Mouse (Mus musculus) lung, embryonic 14.5 days (tissue): ENCODE results near the gene Rora. TPM values are rescaled to one million over a fixed set of nuclear protein-coding genes. Genes with fewer than 3 reads are reported as not detected.

Experiments used
- ATAC-seq: fragments of 200-750 bp; cut with Nextera tagmentation; 2 replicates; pipeline ENCODE4 v1.8.0; 2017; ENCODE audit warnings: mild to moderate bottlenecking, moderate TSS enrichment, moderate library complexity; ENCODE audit not compliant: insufficient read depth
- DNase-seq: peaks from one replicate; pipeline ENCODE4 v3.0.0-alpha.2; 2015
- H3K27ac ChIP-seq: fragments of 300-500 bp; sonication (generic); 2 replicates; pipeline ENCODE4 v1.5.1; 2014; ENCODE audit warnings: low read depth, mild to moderate bottlenecking, moderate library complexity
- H3K27me3 ChIP-seq: fragments of 300-500 bp; sonication (generic); 2 replicates; pipeline ENCODE4 v1.6.1; 2014; ENCODE audit warnings: low read length, control low read depth; ENCODE audit not compliant: insufficient read depth
- H3K36me3 ChIP-seq: fragments of 300-500 bp; sonication (generic); 2 replicates; pipeline ENCODE4 v1.6.1; 2014; ENCODE audit warnings: control low read depth; ENCODE audit not compliant: insufficient read depth
- H3K4me1 ChIP-seq: fragments of 300-500 bp; sonication (generic); 2 replicates; pipeline ENCODE4 v1.6.1; 2014; ENCODE audit warnings: antibody characterized with exemption, control low read depth; ENCODE audit not compliant: insufficient read depth
- H3K4me2 ChIP-seq: fragments of 300-500 bp; sonication (generic); 2 replicates; pipeline ENCODE4 v1.6.1; 2014; ENCODE audit warnings: mild to moderate bottlenecking
- H3K4me3 ChIP-seq: fragments of 300-500 bp; sonication (generic); 2 replicates; pipeline ENCODE4 v1.5.1; 2014; ENCODE audit warnings: low read depth, low read length
- H3K9ac ChIP-seq: fragments of 300-500 bp; sonication (generic); 2 replicates; pipeline ENCODE4 v1.6.1; 2014
- H3K9me3 ChIP-seq: fragments of 300-500 bp; sonication (generic); 2 replicates; pipeline ENCODE4 v1.6.1; 2016; ENCODE audit warnings: low read depth, low read length, control low read depth
- CTCF ChIP-seq: IDR thresholded peaks from 2 replicates; pipeline ENCODE4 v1.5.1; 2016; ENCODE audit warnings: antibody characterized with exemption, low read depth
- WGBS: fragments of 180-500 bp; shearing (Covaris S2); extraction: QIAGEN DNeasy Blood & Tissue Kit; methylation state at CpG from one replicate; pipeline ENCODE4 v1.1.7; 2014; 5-methylcytosine and 5-hydroxymethylcytosine counted together
- polyA plus RNA-seq: library from polyadenylated mRNA; unstranded; fragments of >200 nt; fragmentation: Nextera tagmentation; extraction: Ambion mirVana; gene quantifications from 2 replicates; pipeline ENCODE4 v1.2.1, GENCODE M21; 2014

Rora gene
- polyA plus RNA-seq, 1 experiment from 2014 or later, result 5.9 TPM

- Histone ChIP-seq H3K4me2 (no peak overlapping the region), H3K9ac (no peak overlapping the region), H3K36me3 (no peaks in the 10 kb centered on the region), H3K27me3 (no peaks in the 10 kb centered on the region), H3K27ac (no peak overlapping the region), H3K4me1 (no peaks in the 10 kb centered on the region), H3K9me3 (no peaks in the 10 kb centered on the region), H3K4me3 (no peak overlapping the region)
- WGBS, result 70% methylated on average over 6 of the region's 6 CpGs
- DNase-seq, result no peak
- no peak for TF ChIP-seq CTCF
- no peak for ATAC-seq
These were observed 700.6 kb downstream of the Rora start for GRCm38 (mm10) chr9:69354228-69354627.

- WGBS, result 17% methylated on average over 3 of the region's 3 CpGs
- DNase-seq, result peak; percentile 85
These were observed 704.2 kb downstream of the Rora start for GRCm38 (mm10) chr9:69357834-69358233.

GRCm38 (mm10) chr9:69358797-69359196 lies 705.2 kb downstream of the Rora start:
- WGBS, result 60% methylated on average over 6 of the region's 6 CpGs
- Histone ChIP-seq H3K4me2 (no peak overlapping the region), H3K9me3 (no peaks in the 10 kb centered on the region), H3K27ac (no peak overlapping the region), H3K36me3 (no peaks in the 10 kb centered on the region), H3K27me3 (no peaks in the 10 kb centered on the region), H3K4me1 (no peaks in the 10 kb centered on the region), H3K4me3 (no peak overlapping the region), H3K9ac (no peak overlapping the region)
- DNase-seq (no peak), ATAC-seq (no peak)
- TF ChIP-seq CTCF, result no peak

More at GRCm38 (mm10) chr9:69357834-69358233, 704.2 kb downstream of the Rora start:
- H3K9me3 ChIP-seq, result no peaks in the 10 kb centered on the region
- no peak overlapping the region for H3K9ac ChIP-seq
- TF ChIP-seq CTCF, result peak; percentile 96
- H3K4me1 ChIP-seq, result no peaks in the 10 kb centered on the region
- H3K27me3 ChIP-seq, result no peaks in the 10 kb centered on the region
- no peak overlapping the region for H3K27ac ChIP-seq
- H3K36me3 ChIP-seq, result no peaks in the 10 kb centered on the region
- no peak for ATAC-seq
- H3K4me2 ChIP-seq, result no peak overlapping the region
- no peak overlapping the region for H3K4me3 ChIP-seq

- Histone ChIP-seq H3K4me2 (no peak overlapping the region), H3K27me3 (no peaks in the 10 kb centered on the region), H3K4me1 (no peaks in the 10 kb centered on the region), H3K4me3 (no peak overlapping the region), H3K9ac (no peak overlapping the region), H3K9me3 (no peaks in the 10 kb centered on the region), H3K27ac (no peak overlapping the region), H3K36me3 (no peaks in the 10 kb centered on the region)
- 76% methylated on average over 8 of the region's 8 CpGs for WGBS
- ATAC-seq (no peak), DNase-seq (no peak)
- no peak for TF ChIP-seq CTCF
These were observed 708.4 kb downstream of the Rora start for GRCm38 (mm10) chr9:69361951-69362445.

GRCm38 (mm10) chr9:69362766-69363165 lies 709.2 kb downstream of the Rora start:
- 33% methylated on average over 4 of the region's 4 CpGs for WGBS
- Histone ChIP-seq H3K9me3 (no peaks in the 10 kb centered on the region), H3K4me3 (no peak overlapping the region), H3K36me3 (no peaks in the 10 kb centered on the region), H3K27me3 (no peaks in the 10 kb centered on the region), H3K4me2 (no peak overlapping the region), H3K9ac (no peak overlapping the region), H3K27ac (no peak overlapping the region), H3K4me1 (no peaks in the 10 kb centered on the region)
- TF ChIP-seq CTCF, result no peak
- no peak for DNase-seq
- ATAC-seq, result no peak

GRCm38 (mm10) chr9:69364117-69364516 lies 710.5 kb downstream of the Rora start:
- Histone ChIP-seq H3K4me2 (no peak overlapping the region), H3K27me3 (no peaks in the 10 kb centered on the region), H3K36me3 (no peaks in the 10 kb centered on the region), H3K4me3 (no peak overlapping the region), H3K4me1 (no peaks in the 10 kb centered on the region), H3K27ac (no peak overlapping the region), H3K9me3 (no peaks in the 10 kb centered on the region), H3K9ac (no peak overlapping the region)
- WGBS, result 52% methylated on average over 16 of the region's 16 CpGs
- ATAC-seq (no peak), DNase-seq (peak; percentile 14)
- TF ChIP-seq CTCF, result no peak

GRCm38 (mm10) chr9:69367055-69367454 lies 713.5 kb downstream of the Rora start:
- DNase-seq, result no peak
- H3K9ac ChIP-seq, result no peak overlapping the region
- H3K4me2 ChIP-seq, result no peak overlapping the region
- H3K27ac ChIP-seq, result no peak overlapping the region
- no peaks in the 10 kb centered on the region for H3K27me3 ChIP-seq
- no peaks in the 10 kb centered on the region for H3K36me3 ChIP-seq
- H3K4me1 ChIP-seq, result no peaks in the 10 kb centered on the region
- ATAC-seq, result no peak
- no peaks in the 10 kb centered on the region for H3K9me3 ChIP-seq
- no peak overlapping the region for H3K4me3 ChIP-seq
- 61% methylated on average over 4 of the region's 4 CpGs for WGBS
- no peak for TF ChIP-seq CTCF

- Histone ChIP-seq H3K4me3 (no peak overlapping the region), H3K27ac (no peak overlapping the region), H3K9ac (no peak overlapping the region), H3K36me3 (no peaks in the 10 kb centered on the region), H3K4me2 (no peak overlapping the region), H3K9me3 (no peaks in the 10 kb centered on the region), H3K27me3 (no peaks in the 10 kb centered on the region), H3K4me1 (no peaks in the 10 kb centered on the region)
- peak; percentile 87 for TF ChIP-seq CTCF
- DNase-seq (peak; percentile 65), ATAC-seq (no peak)
- WGBS, result 72% methylated on average over 8 of the region's 8 CpGs
These were observed 714.5 kb downstream of the Rora start for GRCm38 (mm10) chr9:69368071-69368470.
